Mouse (Mus musculus) CH12F3 (cell line): ENCODE measurements around the gene AW146154.
"Not testable (repeated sequence)": the region's sequence is repeated elsewhere in the genome, so short reads cannot be mapped to it uniquely, and the experiment has no call there.

Source experiments
- in situ Hi-C: fragments of 300-500 bp; cut with MboI; formaldehyde crosslinking; loops from 2 replicates; pipeline ENCODE4 v1.14.3; 2020; ENCODE audit warnings: low sequenced_read_pairs

Gene AW146154

GRCm38 (mm10) chr7:41499389-41500049 is at the start of gene AW146154, which contains the start of gene Gm20449:
Gene AW146154, minus strand, starts transcription at chr7:41499890.
Gene Gm20449, minus strand, starts transcription at chr7:41499417.
- in situ Hi-C loops, result no loop called here

- in situ Hi-C loops, result no loop called here
These were observed 13.0 kb upstream of the AW146154 start for GRCm38 (mm10) chr7:41512672-41513071.

- in situ Hi-C loops, result no loop called here
These were observed 12.5 kb upstream of the AW146154 start for GRCm38 (mm10) chr7:41512207-41512606.

GRCm38 (mm10) chr7:41502402-41502801 is 2.7 kb upstream of the AW146154 start:
- in situ Hi-C loops, result no loop called here

- in situ Hi-C loops, result no loop called here
These were observed 653 bp upstream of the AW146154 start for GRCm38 (mm10) chr7:41500151-41500934.

- in situ Hi-C loops, result not testable (repeated sequence)
These were observed 687 bp downstream of the AW146154 start for GRCm38 (mm10) chr7:41499018-41499388.

GRCm38 (mm10) chr7:41498464-41498863 is 1.2 kb downstream of the AW146154 start:
- in situ Hi-C loops, result not testable (repeated sequence)

- in situ Hi-C loops, result no loop called here
These were observed 1.8 kb downstream of the AW146154 start for GRCm38 (mm10) chr7:41497871-41498270.

DNA sequence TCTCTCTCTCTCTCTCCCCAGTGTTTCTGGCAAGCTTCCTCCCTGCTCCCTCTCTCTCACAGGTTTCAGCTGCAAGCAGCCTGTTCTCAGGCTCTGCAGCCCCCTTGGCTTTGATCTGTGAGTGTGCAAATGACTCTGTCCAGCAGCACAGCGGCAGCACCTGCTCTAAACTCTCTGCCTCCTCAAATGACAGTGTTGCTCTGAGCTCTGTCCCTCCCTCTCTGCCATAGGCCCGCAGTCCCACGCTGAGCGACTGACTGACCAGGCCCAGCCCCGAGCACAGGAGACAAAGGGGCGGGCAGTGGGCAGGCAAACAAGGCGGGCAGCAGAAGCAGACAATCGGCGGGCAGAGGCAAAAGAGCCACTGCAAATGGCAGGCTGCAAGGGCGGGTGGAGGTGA is 47.8 kb downstream of the AW146154 start:
- in situ Hi-C loops, result no loop called here

DNA sequence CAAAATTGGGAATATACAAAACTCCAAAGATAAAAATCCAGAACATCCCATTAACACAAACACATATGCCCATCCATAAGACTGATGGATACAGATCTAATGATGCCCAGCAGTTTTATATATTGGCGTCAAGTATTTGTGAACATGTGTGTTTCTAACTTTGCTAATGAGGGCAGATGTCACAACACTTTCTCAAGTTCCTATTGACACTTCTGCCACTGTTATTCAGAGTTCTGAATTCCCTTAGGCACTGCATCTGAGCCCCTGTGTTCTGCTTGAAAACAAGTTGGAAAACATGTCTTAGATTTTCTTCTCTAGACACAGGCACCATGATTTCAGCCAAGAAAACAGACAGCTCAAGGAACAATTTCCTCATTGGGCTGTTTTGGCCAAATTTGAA is 51.1 kb downstream of the AW146154 start, which contains the start of gene Vmn2r57:
Vmn2r57 (minus strand) TSS at position 101 of the 400 bp plus-strand sequence.
- in situ Hi-C loops, result not testable (repeated sequence)
